Comparison of ENCODE assay signal across 8 mouse cellular contexts in the genomic region with DNA sequence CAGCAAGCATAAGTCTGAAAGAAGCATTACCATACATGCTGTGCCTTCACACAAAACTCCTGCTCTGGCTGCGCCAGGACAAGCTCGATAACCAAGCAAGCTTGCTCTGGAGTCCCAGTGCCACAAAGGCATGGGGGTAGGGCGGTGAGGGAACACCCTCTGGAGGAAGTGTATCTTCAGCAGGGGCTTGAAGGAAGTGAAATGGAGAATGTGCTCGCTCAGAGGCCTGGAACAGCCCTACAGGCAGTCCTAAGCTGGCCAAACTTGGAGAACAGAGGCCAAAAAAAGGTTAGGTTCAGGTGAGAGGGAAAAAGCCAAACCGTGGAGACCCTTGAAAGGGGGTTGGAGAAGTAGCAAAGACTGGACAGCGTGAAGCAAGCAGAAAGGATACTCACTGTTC. TPM values are rescaled to one million over a fixed set of nuclear protein-coding genes. Genes with fewer than 3 reads are reported as not detected.
DNase-seq lines count a peak whose midpoint lies in the region; ATAC-seq lines count a peak whose summit lies in the region.

No protein-coding gene starts in this region.

- intact Hi-C loops in left cerebral cortex, postnatal 14 days (cut with DNase I) = no loop called here

- peaks cover 19% of the 10 kb centered on the region for H3K36me3 ChIP-seq in forebrain, embryonic 12.5 days (replicated peaks)
- H3K36me3 ChIP-seq in intestine, embryonic 14.5 days (ENCODE audit: control insufficient read depth, insufficient read depth, low read length) = peaks cover 14% of the 10 kb centered on the region; the same call in 1 of the 2 replicates
- 0 out of 2 replicates have a peak, but pooled peaks cover 3% of the 10 kb centered on the region for H3K36me3 ChIP-seq in lung, embryonic 16.5 days (ENCODE audit: control insufficient read depth, insufficient read depth, low read length)
- H3K36me3 ChIP-seq in stomach, embryonic 15.5 days = 0 out of 2 replicates have a peak, but pooled peaks cover 4% of the 10 kb centered on the region

- peak; percentile 42 to 45 for DNase-seq in spleen, postnatal 36 days (ENCODE audit: low spot score in 2 of 2)
- no peak for DNase-seq in spleen, adult 12 weeks (ENCODE audit: low spot score)
- peak; percentile 61 for DNase-seq in intestine, embryonic 14.5 days (ENCODE audit: low spot score)
- DNase-seq in left cerebral cortex, postnatal 14 days (ENCODE audit: low spot score in 2 of 2) = no peak
- no peak for DNase-seq in adrenal gland, adult 8-10 months

- peaks cover 27% of the 10 kb centered on the region for H3K4me1 ChIP-seq in forebrain, embryonic 12.5 days
- H3K4me1 ChIP-seq in intestine, embryonic 14.5 days (replicated peaks; ENCODE audit: control insufficient read depth, insufficient read depth, low read length) = peaks cover 18% of the 10 kb centered on the region
- H3K4me1 ChIP-seq in lung, embryonic 16.5 days (replicated peaks; ENCODE audit: control insufficient read depth, insufficient read depth, low read length) = peaks cover 22% of the 10 kb centered on the region
- peaks cover 15% of the 10 kb centered on the region; the same call in 1 of the 2 replicates for H3K4me1 ChIP-seq in stomach, embryonic 15.5 days

- WGBS in forebrain, embryonic 12.5 days = 45% methylated on average over 6 of the region's 6 CpGs
- WGBS in intestine, embryonic 14.5 days = 47% methylated on average over 6 of the region's 6 CpGs
- 34% methylated on average over 6 of the region's 6 CpGs for WGBS in lung, embryonic 16.5 days
- WGBS in stomach, embryonic 15.5 days = 42% methylated on average over 6 of the region's 6 CpGs

- no peaks in the 10 kb centered on the region for H3K27me3 ChIP-seq in forebrain, embryonic 12.5 days
- H3K27me3 ChIP-seq in intestine, embryonic 14.5 days (replicated peaks; ENCODE audit: control insufficient read depth, insufficient read depth, low read length) = no peaks in the 10 kb centered on the region
- H3K27me3 ChIP-seq in lung, embryonic 16.5 days (ENCODE audit: control insufficient read depth, insufficient read depth, low read depth, low read length) = no peaks in the 10 kb centered on the region
- no peaks in the 10 kb centered on the region for H3K27me3 ChIP-seq in stomach, embryonic 15.5 days (replicated peaks)

- 0 out of 2 replicates have a peak overlapping the region, but pooled peaks have one; percentile 2 for H3K4me3 ChIP-seq in forebrain, embryonic 12.5 days (replicated peaks)
- H3K4me3 ChIP-seq in intestine, embryonic 14.5 days (ENCODE audit: low read depth, low read length) = peak overlapping the region; percentile 91
- peak overlapping the region; percentile 99 for H3K4me3 ChIP-seq in lung, embryonic 16.5 days (ENCODE audit: low read length)
- H3K4me3 ChIP-seq in stomach, embryonic 15.5 days (replicated peaks) = peak overlapping the region; percentile 98

- H3K27ac ChIP-seq in forebrain, embryonic 12.5 days = no peak overlapping the region
- H3K27ac ChIP-seq in intestine, embryonic 14.5 days (ENCODE audit: low read depth) = no peak overlapping the region
- peak overlapping the region; percentile 62 for H3K27ac ChIP-seq in lung, embryonic 16.5 days (ENCODE audit: low read length)
- H3K27ac ChIP-seq in stomach, embryonic 15.5 days = peak overlapping the region; percentile 88

- no peak for ATAC-seq in forebrain, embryonic 12.5 days (ENCODE audit: low FRiP score)
- no peak for ATAC-seq in intestine, embryonic 14.5 days (replicated peaks; ENCODE audit: low FRiP score, low TSS enrichment, low read depth)
- no peak for ATAC-seq in lung, embryonic 16.5 days (ENCODE audit: low read depth)
- no peak for ATAC-seq in stomach, embryonic 15.5 days (ENCODE audit: insufficient read depth, low FRiP score, low read depth)

- no peaks in the 10 kb centered on the region for H3K9me3 ChIP-seq in forebrain, embryonic 12.5 days
- no peaks in the 10 kb centered on the region for H3K9me3 ChIP-seq in intestine, embryonic 14.5 days (ENCODE audit: control insufficient read depth, low read length)
- no peaks in the 10 kb centered on the region for H3K9me3 ChIP-seq in lung, embryonic 16.5 days (ENCODE audit: control insufficient read depth, low read length)
- no peaks in the 10 kb centered on the region for H3K9me3 ChIP-seq in stomach, embryonic 15.5 days

- peak overlapping the region; percentile 98 for H3K9ac ChIP-seq in forebrain, embryonic 12.5 days
- peak overlapping the region; percentile 91 for H3K9ac ChIP-seq in intestine, embryonic 14.5 days (ENCODE audit: low read length)
- H3K9ac ChIP-seq in lung, embryonic 16.5 days (ENCODE audit: low read length) = peak overlapping the region; percentile 95
- H3K9ac ChIP-seq in stomach, embryonic 15.5 days = no peak overlapping the region

- H3K4me2 ChIP-seq in forebrain, embryonic 12.5 days = peak overlapping the region; percentile 94
- H3K4me2 ChIP-seq in intestine, embryonic 14.5 days (ENCODE audit: low read length) = peak overlapping the region; percentile 89
- H3K4me2 ChIP-seq in lung, embryonic 16.5 days (ENCODE audit: low read depth, low read length) = peak overlapping the region; percentile 75
- H3K4me2 ChIP-seq in stomach, embryonic 15.5 days = peak overlapping the region; percentile 86

RNA-seq across cellular contexts. Expression of gene Zbtb34, which starts 1.8 kb away (rescaled TPM):
- polyA plus RNA-seq in forebrain, embryonic 12.5 days (2016; fragmentation: Nextera tagmentation; extraction: Ambion mirVana) = 10.4 and 12.4 TPM in 2 replicates
- polyA plus RNA-seq in intestine, embryonic 14.5 days (2014; fragmentation: Nextera tagmentation; extraction: Ambion mirVana) = 6.0 and 7.1 TPM in 2 replicates
- polyA plus RNA-seq in lung, embryonic 16.5 days (2015; fragmentation: Nextera tagmentation; extraction: Ambion mirVana) = 8.0 and 9.3 TPM in 2 replicates
- polyA plus RNA-seq in stomach, embryonic 15.5 days (2015; fragmentation: Nextera tagmentation; extraction: Ambion mirVana) = 5.4 and 5.9 TPM in 2 replicates
- 10 to 100 TPM; 29.7 to 38.4 TPM for total RNA-seq in left cerebral cortex, postnatal 14 days (2021)
- 10 to 100 TPM in 1 of 4 experiments, 1 to 10 TPM in 3; 6.9 to 12.1 (median 8.7) TPM for total RNA-seq in adrenal gland, adult 8-10 months (2022)

RNA-seq across cellular contexts. Expression of gene Zbtb43, which starts 39.0 kb away (rescaled TPM):
- 28.2 and 30.2 TPM in 2 replicates for polyA plus RNA-seq in forebrain, embryonic 12.5 days (2016; fragmentation: Nextera tagmentation; extraction: Ambion mirVana)
- polyA plus RNA-seq in intestine, embryonic 14.5 days (2014; fragmentation: Nextera tagmentation; extraction: Ambion mirVana) = 18.9 and 19.0 TPM in 2 replicates
- 17.8 TPM in 2 replicates for polyA plus RNA-seq in lung, embryonic 16.5 days (2015; fragmentation: Nextera tagmentation; extraction: Ambion mirVana)
- polyA plus RNA-seq in stomach, embryonic 15.5 days (2015; fragmentation: Nextera tagmentation; extraction: Ambion mirVana) = 14.1 and 16.7 TPM in 2 replicates
- 10 to 100 TPM; 29.3 to 30.0 TPM for total RNA-seq in left cerebral cortex, postnatal 14 days (2021)
- total RNA-seq in adrenal gland, adult 8-10 months (2022) = 10 to 100 TPM; 18.1 to 24.5 (median 22.5) TPM

RNA-seq across cellular contexts. Expression of gene Ralgps1, which starts 58.1 kb away (rescaled TPM):
- polyA plus RNA-seq in forebrain, embryonic 12.5 days (2016; fragmentation: Nextera tagmentation; extraction: Ambion mirVana) = 23.8 and 28.7 TPM in 2 replicates
- polyA plus RNA-seq in intestine, embryonic 14.5 days (2014; fragmentation: Nextera tagmentation; extraction: Ambion mirVana) = 7.3 and 8.1 TPM in 2 replicates
- 5.2 and 5.3 TPM in 2 replicates for polyA plus RNA-seq in lung, embryonic 16.5 days (2015; fragmentation: Nextera tagmentation; extraction: Ambion mirVana)
- 6.2 and 8.9 TPM in 2 replicates for polyA plus RNA-seq in stomach, embryonic 15.5 days (2015; fragmentation: Nextera tagmentation; extraction: Ambion mirVana)
- 10 to 100 TPM; 60.3 to 64.5 TPM for total RNA-seq in left cerebral cortex, postnatal 14 days (2021)
- total RNA-seq in adrenal gland, adult 8-10 months (2022) = 10 to 100 TPM in 1 of 4 experiments, 1 to 10 TPM in 3; 4.2 to 12.7 (median 8.0) TPM

Comparison
In these comparisons a context has a peak if more than half of its experiments do, and no peak if none do; other contexts are left out.
1. DNase-seq: peak in spleen, postnatal 36 days (2 of 2) and intestine, embryonic 14.5 days (single experiment); none in spleen, adult 12 weeks (single experiment), left cerebral cortex, postnatal 14 days (0 of 2) and adrenal gland, adult 8-10 months (single experiment).
2. H3K27ac ChIP-seq: peak in lung, embryonic 16.5 days (single experiment) and stomach, embryonic 15.5 days (single experiment); none in forebrain, embryonic 12.5 days (single experiment) and intestine, embryonic 14.5 days (single experiment).
3. H3K4me3 ChIP-seq: peak in every context shown above with its lines; median percentile 99 in lung, embryonic 16.5 days; 98 in stomach, embryonic 15.5 days; 91 in intestine, embryonic 14.5 days; 2 in forebrain, embryonic 12.5 days.
4. Peak in every context shown above with its lines, with median percentiles within 50 percentile points of each other: H3K4me2 ChIP-seq.